Mouse (Mus musculus): ENCODE measurements around the gene Spsb3. TPM values are rescaled to one million over a fixed set of nuclear protein-coding genes. Genes with fewer than 3 reads are reported as not detected.

Gene Spsb3
- total and polyA plus RNA-seq, 3 experiments: 30.2 to 34.5 TPM; not detected in 1

GRCm38 (mm10) chr17:24860076-24860475 lies 26.4 kb upstream of the Spsb3 start:
- H3K9ac ChIP-seq (ENCODE audit: control insufficient read depth, low read depth, low read length, poor library complexity, severe bottlenecking): no peak overlapping the region
- H3K27me3 ChIP-seq (ENCODE audit: control insufficient read depth in 1 of 2, insufficient read depth in 2 of 2, low read length in 2 of 2): no peaks in the 10 kb centered on the region
- no peaks in the 10 kb centered on the region for H3K9me3 ChIP-seq (replicated peaks; ENCODE audit: insufficient read depth, low read length)
- no peaks in the 10 kb centered on the region for H3K79me2 ChIP-seq (ENCODE audit: control insufficient read depth, insufficient read depth, low read length, poor library complexity)
- TF ChIP-seq POLR2A (IDR thresholded peaks at IDR 0.05; ENCODE audit: control insufficient read depth in 1 of 2, insufficient read depth in 1 of 2, low read depth in 1 of 2, low read length in 2 of 2, poor library complexity in 1 of 2) (no peak), E2F4 (IDR thresholded peaks at IDR 0.05; ENCODE audit: borderline replicate concordance, low read depth, low read length) (no peak)
- peaks cover 4 to 16% of the 10 kb centered on the region in 2 experiments for H3K4me1 ChIP-seq (ENCODE audit: control insufficient read depth in 1 of 2, insufficient read depth in 2 of 2, low read length in 2 of 2)
- no peak for DNase-seq (ENCODE audit: low read depth, low spot score)
- H3K27ac ChIP-seq (ENCODE audit: control insufficient read depth, low read depth, low read length): no peak overlapping the region
- H3K4me3 ChIP-seq (ENCODE audit: control insufficient read depth in 1 of 2, insufficient read depth in 1 of 2, low read depth in 2 of 2, low read length in 2 of 2): no peak overlapping the region
- H3K36me3 ChIP-seq (ENCODE audit: control insufficient read depth in 1 of 2, insufficient read depth in 2 of 2, low read length in 2 of 2): peaks cover 0 to 11% of the 10 kb centered on the region in 2 experiments; a peak in 2 of 4 replicates

- Histone ChIP-seq H3K4me1 (ENCODE audit: control insufficient read depth in 1 of 2, insufficient read depth in 2 of 2, low read length in 2 of 2) (peaks cover 4 to 16% of the 10 kb centered on the region in 2 experiments), H3K4me3 (ENCODE audit: control insufficient read depth in 1 of 2, insufficient read depth in 1 of 2, low read depth in 2 of 2, low read length in 2 of 2) (no peak overlapping the region), H3K36me3 (ENCODE audit: control insufficient read depth in 1 of 2, insufficient read depth in 2 of 2, low read length in 2 of 2) (peaks cover 0 to 11% of the 10 kb centered on the region in 2 experiments; a peak in 2 of 4 replicates), H3K79me2 (ENCODE audit: control insufficient read depth, insufficient read depth, low read length, poor library complexity) (no peaks in the 10 kb centered on the region), H3K27ac (ENCODE audit: control insufficient read depth, low read depth, low read length) (no peak overlapping the region), H3K9ac (ENCODE audit: control insufficient read depth, low read depth, low read length, poor library complexity, severe bottlenecking) (no peak overlapping the region), H3K27me3 (ENCODE audit: control insufficient read depth in 1 of 2, insufficient read depth in 2 of 2, low read length in 2 of 2) (no peaks in the 10 kb centered on the region), H3K9me3 (replicated peaks; ENCODE audit: insufficient read depth, low read length) (no peaks in the 10 kb centered on the region)
- DNase-seq (ENCODE audit: low read depth, low spot score): no peak
- TF ChIP-seq USF2 (IDR thresholded peaks at IDR 0.05; ENCODE audit: borderline replicate concordance in 1 of 2, insufficient read depth in 1 of 2, low read depth in 1 of 2, low read length in 2 of 2) (no peak), KAT2A (conservative IDR thresholded peaks at IDR 0.05; ENCODE audit: low read depth, low read length) (no peak), MAFK (IDR thresholded peaks at IDR 0.05; ENCODE audit: borderline replicate concordance, low read depth, low read length) (no peak)
Observed at GRCm38 (mm10) chr17:24861785-24862184, 24.7 kb upstream of the Spsb3 start.

- Histone ChIP-seq H3K79me2 (ENCODE audit: control insufficient read depth, insufficient read depth, low read length, poor library complexity) (no peaks in the 10 kb centered on the region), H3K27ac (ENCODE audit: control insufficient read depth, low read depth, low read length) (no peak within 1 kb of the TSS), H3K9ac (ENCODE audit: control insufficient read depth, low read depth, low read length, poor library complexity, severe bottlenecking) (no peak within 1 kb of the TSS), H3K36me3 (ENCODE audit: control insufficient read depth in 1 of 2, insufficient read depth in 2 of 2, low read length in 2 of 2) (no peaks in the 10 kb centered on the region), H3K4me1 (ENCODE audit: control insufficient read depth in 1 of 2, insufficient read depth in 2 of 2, low read length in 2 of 2) (no peaks in the 10 kb centered on the region), H3K27me3 (ENCODE audit: control insufficient read depth in 1 of 2, insufficient read depth in 2 of 2, low read length in 2 of 2) (no peaks in the 10 kb centered on the region), H3K9me3 (replicated peaks; ENCODE audit: insufficient read depth, low read length) (no peaks in the 10 kb centered on the region), H3K4me3 (ENCODE audit: control insufficient read depth in 1 of 2, insufficient read depth in 1 of 2, low read depth in 2 of 2, low read length in 2 of 2) (no peak within 1 kb of the TSS)
- DNase-seq (ENCODE audit: low read depth, low spot score): no peak
- TF ChIP-seq POLR2AphosphoS2 (IDR thresholded peaks at IDR 0.05; ENCODE audit: low read length): no peak
- no peak for TF ChIP-seq KAT2A (conservative IDR thresholded peaks at IDR 0.05; ENCODE audit: low read depth, low read length)
- no peak for TF ChIP-seq USF1 (IDR thresholded peaks at IDR 0.05; ENCODE audit: low read depth, low read length)
- TF ChIP-seq SIN3A (IDR thresholded peaks at IDR 0.05; ENCODE audit: low read length): no peak
- TF ChIP-seq ETS1 (IDR thresholded peaks at IDR 0.05; ENCODE audit: low read depth, low read length): no peak
- TF ChIP-seq ZNF384 (IDR thresholded peaks at IDR 0.05; ENCODE audit: low read depth, low read length): no peak
- no peak for TF ChIP-seq TAL1 (IDR thresholded peaks at IDR 0.05; ENCODE audit: low read length)
- TF ChIP-seq SMC3 (IDR thresholded peaks at IDR 0.05; ENCODE audit: low read depth, low read length): no peak
Observed at GRCm38 (mm10) chr17:24865776-24866175, 20.7 kb upstream of the Spsb3 start, which contains the start of gene Igfals. TSS of gene Igfals (plus strand) at chr17:24865997.
